Mouse (Mus musculus): ENCODE results near the gene Chek2. TPM values are rescaled to one million over a fixed set of nuclear protein-coding genes. Genes with fewer than 3 reads are reported as not detected.

Chek2 gene
- polyA plus RNA-seq, 1 experiment = 1.7 TPM

GRCm38 (mm10) chr5:110897114-110897788 lies 57.5 kb downstream of the Chek2 start:
- no peak for DNase-seq (ENCODE audit: extremely low spot score in 1 of 2, low spot score in 1 of 2)

GRCm38 (mm10) chr5:110898169-110898568 lies 58.4 kb downstream of the Chek2 start:
- DNase-seq (ENCODE audit: extremely low spot score in 1 of 2, low spot score in 1 of 2) = no peak

- DNase-seq (ENCODE audit: extremely low spot score in 1 of 2, low spot score in 1 of 2) = no peak
These were observed 59.0 kb downstream of the Chek2 start for GRCm38 (mm10) chr5:110898785-110899184.

GRCm38 (mm10) chr5:110900331-110900730 lies 60.6 kb downstream of the Chek2 start:
- no peak for DNase-seq (ENCODE audit: extremely low spot score in 1 of 2, low spot score in 1 of 2)

GRCm38 (mm10) chr5:110906708-110907107 lies 66.9 kb downstream of the Chek2 start:
- DNase-seq (ENCODE audit: extremely low spot score in 1 of 2, low spot score in 1 of 2) = no peak

GRCm38 (mm10) chr5:110908879-110909278 lies 69.1 kb downstream of the Chek2 start:
- DNase-seq (ENCODE audit: extremely low spot score in 1 of 2, low spot score in 1 of 2) = no peak

GRCm38 (mm10) chr5:110909955-110910589 lies 70.3 kb downstream of the Chek2 start:
- DNase-seq (ENCODE audit: extremely low spot score in 1 of 2, low spot score in 1 of 2) = no peak

GRCm38 (mm10) chr5:110914859-110915258 lies 75.1 kb downstream of the Chek2 start:
- no peak for DNase-seq (ENCODE audit: extremely low spot score in 1 of 2, low spot score in 1 of 2)

- DNase-seq (ENCODE audit: extremely low spot score in 1 of 2, low spot score in 1 of 2) = no peak
These were observed 76.5 kb downstream of the Chek2 start for GRCm38 (mm10) chr5:110916241-110916640.

GRCm38 (mm10) chr5:110919541-110919940 lies 79.8 kb downstream of the Chek2 start:
- no peak for DNase-seq (ENCODE audit: extremely low spot score in 1 of 2, low spot score in 1 of 2)

- DNase-seq (ENCODE audit: extremely low spot score in 1 of 2, low spot score in 1 of 2) = peak in 1 of 2 experiments; percentile 37
These were observed 83.6 kb downstream of the Chek2 start for GRCm38 (mm10) chr5:110923336-110923735.

Other genes starting within 250 kb of the Chek2 start
- gene Noc4l, start 186.6 kb upstream of the Chek2 start, polyA plus RNA-seq (2012; rRNA removed) = 41.5 and 41.9 TPM in 2 replicates
- 17.9 and 23.1 TPM in 2 replicates for gene Ddx51, start 186.5 kb upstream of the Chek2 start, polyA plus RNA-seq (2012; rRNA removed)
- 31.8 and 37.4 TPM in 2 replicates for gene Ep400, start 69.3 kb upstream of the Chek2 start, polyA plus RNA-seq (2012; rRNA removed)
- 20.7 and 21.0 TPM in 2 replicates for gene Pus1, start 59.3 kb upstream of the Chek2 start, polyA plus RNA-seq (2012; rRNA removed)
- 60.3 and 64.3 TPM in 2 replicates for gene Ulk1, start 29.9 kb upstream of the Chek2 start, polyA plus RNA-seq (2012; rRNA removed)
- gene Hscb, start 202 bp upstream of the Chek2 start, polyA plus RNA-seq (2012; rRNA removed) = 17.2 and 18.0 TPM in 2 replicates
- 6.7 and 7.3 TPM in 2 replicates for gene Ttc28, start 39.8 kb downstream of the Chek2 start, polyA plus RNA-seq (2012; rRNA removed)